Mouse (Mus musculus) heart, adult 2 months (tissue): ENCODE measurements around the gene Setdb1.

Source experiments
- CTCF ChIP-seq: fragments of 200-600 bp; IDR thresholded peaks from 2 replicates; pipeline ENCODE4 v1.8.1; 2022; ENCODE audit warnings: antibody characterized with exemption, mild to moderate bottlenecking, moderate library complexity
- POLR2A ChIP-seq: fragments of 200-500 bp; IDR thresholded peaks from 2 replicates; pipeline ENCODE4 v1.6.1; 2011; ENCODE audit warnings: mild to moderate bottlenecking, low read depth, low read length, control low read depth; ENCODE audit not compliant: insufficient read depth

DNA sequence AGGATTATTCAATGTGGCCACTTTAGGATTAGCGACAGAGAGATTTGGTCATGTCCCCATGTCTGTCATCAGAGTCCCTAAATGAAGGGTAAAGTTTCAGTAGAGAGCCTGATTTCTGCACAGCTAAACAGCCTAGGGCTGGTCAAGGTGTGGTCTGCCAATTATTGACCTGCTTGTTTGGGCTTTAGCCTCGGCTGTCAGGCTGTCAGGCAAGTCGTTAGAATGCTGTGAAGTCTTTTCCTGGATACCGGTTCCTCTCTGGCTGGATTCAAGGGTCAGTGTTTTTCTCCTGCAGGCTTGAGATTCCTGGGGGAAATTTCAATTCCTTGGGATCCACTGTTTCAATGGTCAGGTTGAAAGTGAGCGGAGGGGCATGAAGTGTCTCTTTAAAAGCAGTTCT, 71.0 kb downstream of the Setdb1 start:
- TF ChIP-seq CTCF, result no peak
- no peak for TF ChIP-seq POLR2A
